Mouse (Mus musculus) heart, adult 2 months (tissue): ENCODE data around the gene Gm17535. TPM values are rescaled to one million over a fixed set of nuclear protein-coding genes. Genes with fewer than 3 reads are reported as not detected.
"Not testable (repeated sequence)": the region's sequence is repeated elsewhere in the genome, so short reads cannot be mapped to it uniquely, and the experiment has no call there.

Source experiments
- DNase-seq, 2 experiments: peaks; one replicate each; pipeline ENCODE4 v3.0.0; 2021
- H3K27ac ChIP-seq: fragments of 200-600 bp; 2 replicates; pipeline ENCODE4 v1.8.1; 2022
- H3K27me3 ChIP-seq: fragments of 200-500 bp; 2 replicates; pipeline ENCODE4 v1.6.1; 2012; ENCODE audit warnings: mild to moderate bottlenecking, low read length, inconsistent platforms, mixed read lengths; ENCODE audit not compliant: control insufficient read depth, insufficient read depth
- H3K36me3 ChIP-seq: fragments of 200-500 bp; 2 replicates; pipeline ENCODE4 v1.6.1; 2012; ENCODE audit warnings: low read length, inconsistent platforms; ENCODE audit not compliant: control insufficient read depth, insufficient read depth
- H3K4me1 ChIP-seq: fragments of 200-500 bp; 2 replicates; pipeline ENCODE4 v1.6.1; 2011; ENCODE audit warnings: low read length; ENCODE audit not compliant: control insufficient read depth, insufficient read depth
- H3K4me3 ChIP-seq: fragments of 200-600 bp; 2 replicates; pipeline ENCODE4 v1.8.1; 2022
- H3K79me2 ChIP-seq: fragments of 200-500 bp; replicated peaks from 2 replicates; pipeline ENCODE4 v1.6.1; 2012; ENCODE audit warnings: mild to moderate bottlenecking, inconsistent platforms, low read length, moderate library complexity, mixed read lengths; ENCODE audit not compliant: control insufficient read depth, insufficient read depth
- H3K9ac ChIP-seq: fragments of 200-500 bp; 2 replicates; pipeline ENCODE4 v1.6.1; 2012; ENCODE audit warnings: low read depth, mild to moderate bottlenecking, control low read depth, inconsistent platforms, low read length, mixed read lengths
- WGBS: fragments of 180-500 bp; shearing (Covaris S2); methylation state at CpG from one replicate; pipeline ENCODE4 v1.1.7; 2018; 5-methylcytosine and 5-hydroxymethylcytosine counted together
- intact Hi-C: fragments of 180-260 bp; cut with DNase I; formaldehyde crosslinking; loops from one replicate; pipeline ENCODE4 v1.15.1; 2025
- microRNA-seq, 2 experiments: library from miRNA; unstranded; fragments of <30 nt; microRNA quantifications; one replicate each; pipeline ENCODE4 v1.2.0; 2021
- polyA plus RNA-seq: library from polyadenylated mRNA; depleted of rRNA; stranded (reverse); fragments of >200 nt; gene quantifications from 2 replicates; pipeline ENCODE4 v1.2.3, GENCODE M21; 2012; rRNA removed
- total RNA-seq, 2 experiments: library from RNA; stranded (reverse); gene quantifications; 2 replicates each; pipeline ENCODE4 v1.2.3; 2021

Gm17535 gene
- total and polyA plus RNA-seq, 3 experiments = not detected

- intact Hi-C loops, H3K27ac ChIP-seq, H3K27me3 ChIP-seq, H3K79me2 ChIP-seq, H3K36me3 ChIP-seq, H3K9ac ChIP-seq, H3K4me1 ChIP-seq, H3K4me3 ChIP-seq, DNase-seq: not testable (repeated sequence)
- WGBS = 65% methylated on average over 4 of the region's 4 CpGs
These were observed 3.8 kb downstream of the Gm17535 start for GRCm38 (mm10) chr9:3038161-3038560.

Small RNA genes lying within 50 kb of the gene (microRNA-seq; reads per million reads assigned to microRNA genes)
- gene Mir101c = 0 reads per million in 2 experiments

Other genes with a start within 250 kb of the Gm17535 start
- not detected for gene Gm10722, start 33.7 kb upstream of the Gm17535 start, total RNA-seq
- gene Gm10722, start 33.7 kb upstream of the Gm17535 start, polyA plus RNA-seq = not detected in 2 replicates
- gene Gm11168, start 31.3 kb upstream of the Gm17535 start, total RNA-seq = not detected
- not detected in 2 replicates for gene Gm11168, start 31.3 kb upstream of the Gm17535 start, polyA plus RNA-seq
- gene Gm10721, start 21.5 kb upstream of the Gm17535 start, total RNA-seq = under 1 TPM in 1 of 2 experiments, not detected in 1; 0.63 TPM
- not detected in 2 replicates for gene Gm10721, start 21.5 kb upstream of the Gm17535 start, polyA plus RNA-seq
- not detected for gene Gm10720, start 18.9 kb upstream of the Gm17535 start, total RNA-seq
- gene Gm10720, start 18.9 kb upstream of the Gm17535 start, polyA plus RNA-seq = not detected in 2 replicates
- not detected for gene Gm10719, start 17.2 kb upstream of the Gm17535 start, total RNA-seq
- not detected in 2 replicates for gene Gm10719, start 17.2 kb upstream of the Gm17535 start, polyA plus RNA-seq
- gene Gm10718, start 11.1 kb upstream of the Gm17535 start, total RNA-seq = under 1 TPM; 0.60 to 0.75 TPM
- gene Gm10718, start 11.1 kb upstream of the Gm17535 start, polyA plus RNA-seq = not detected in 2 replicates
- gene Gm10717, start 9.2 kb upstream of the Gm17535 start, total RNA-seq = under 1 TPM in 1 of 2 experiments, not detected in 1; 0.39 TPM
- gene Gm10717, start 9.2 kb upstream of the Gm17535 start, polyA plus RNA-seq = not detected in 2 replicates
- not detected for gene Gm10715, start 2.3 kb downstream of the Gm17535 start, total RNA-seq
- gene Gm10715, start 2.3 kb downstream of the Gm17535 start, polyA plus RNA-seq = not detected in 2 replicates